Mouse (Mus musculus) forebrain, embryonic 10.5 days (tissue): ENCODE measurements at regions not wholly inside any gene's neighbourhood (a gene's known extent, or its start where the extent isn't known, plus 50 kb on each side); places are given as distances from the start of the nearest gene placed in this dataset.
A peak's percentile ranks its signal among the peaks of the same experiment; 100 is the strongest.

Experiments
- DNase-seq: peaks from one replicate; pipeline ENCODE4 v3.0.0-alpha.2; 2017; ENCODE audit warnings: low spot score; ENCODE audit errors: extremely low spot score
- H3K27ac ChIP-seq: fragments of 300-500 bp; sonication (generic); 2 replicates; pipeline ENCODE4 v1.5.1; 2016; ENCODE audit warnings: mild to moderate bottlenecking
- H3K27me3 ChIP-seq: fragments of 300-500 bp; sonication (generic); 2 replicates; pipeline ENCODE4 v1.6.1; 2016; ENCODE audit warnings: mild to moderate bottlenecking; ENCODE audit not compliant: poor library complexity, severe bottlenecking
- H3K36me3 ChIP-seq: fragments of 300-500 bp; sonication (generic); replicated peaks from 2 replicates; pipeline ENCODE4 v1.6.1; 2016; ENCODE audit warnings: mild to moderate bottlenecking, moderate library complexity
- H3K4me1 ChIP-seq: fragments of 300-500 bp; sonication (generic); 2 replicates; pipeline ENCODE4 v1.6.1; 2016
- H3K4me3 ChIP-seq: fragments of 300-500 bp; sonication (generic); 2 replicates; pipeline ENCODE4 v1.5.1; 2016; ENCODE audit warnings: mild to moderate bottlenecking, moderate library complexity
- H3K9me3 ChIP-seq: fragments of 300-500 bp; sonication (generic); 2 replicates; pipeline ENCODE4 v1.6.1; 2016; ENCODE audit warnings: mild to moderate bottlenecking, moderate library complexity
- WGBS: fragments of 180-500 bp; shearing (Covaris S2); methylation state at CpG from one replicate; pipeline ENCODE4 v1.1.7; 2016; 5-methylcytosine and 5-hydroxymethylcytosine counted together

DNA sequence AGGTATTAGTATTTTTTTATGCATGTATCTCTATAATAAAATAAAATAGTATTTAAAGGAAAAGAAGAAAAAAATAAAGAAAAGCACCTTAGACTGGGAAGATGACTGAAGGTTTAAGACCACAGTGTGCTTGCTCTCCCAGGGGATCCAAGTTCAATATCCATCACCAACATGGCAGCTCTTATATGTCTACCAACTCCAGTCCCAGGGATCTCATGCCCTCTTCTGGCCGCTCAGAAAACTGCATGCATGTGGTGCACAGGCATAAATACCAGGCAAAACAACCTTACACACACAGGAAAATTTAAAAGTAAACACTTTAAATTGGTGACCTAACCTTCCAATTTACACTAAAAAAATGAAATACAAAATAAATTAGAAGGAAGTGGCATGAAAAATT, 586.6 kb upstream of the Cntn4 start:
- Histone ChIP-seq H3K27ac (no peak overlapping the region), H3K36me3 (no peaks in the 10 kb centered on the region), H3K4me3 (no peak overlapping the region), H3K27me3 (no peaks in the 10 kb centered on the region), H3K4me1 (no peaks in the 10 kb centered on the region), H3K9me3 (no peaks in the 10 kb centered on the region)
- WGBS = 17% methylated on average over 1 of the region's 1 CpGs
- DNase-seq = peak; percentile 40
